Mouse (Mus musculus) gastrocnemius, adult 2 months (tissue): ENCODE measurements at regions not wholly inside any gene's neighbourhood (a gene's known extent, or its start where the extent isn't known, plus 50 kb on each side); places are given as distances from the start of the nearest gene placed in this dataset.

Source experiments
- DNase-seq: peaks from one replicate; pipeline ENCODE4 v3.0.0; 2022
- H3K27ac ChIP-seq: fragments of 200-600 bp; 2 replicates; pipeline ENCODE4 v1.8.1; 2022; ENCODE audit warnings: mild to moderate bottlenecking
- H3K4me3 ChIP-seq: fragments of 200-600 bp; 2 replicates; pipeline ENCODE4 v1.8.1; 2022; ENCODE audit warnings: mild to moderate bottlenecking, moderate library complexity
- CTCF ChIP-seq: fragments of 200-600 bp; IDR thresholded peaks from 2 replicates; pipeline ENCODE4 v1.8.1; 2022; ENCODE audit warnings: antibody characterized with exemption, mild to moderate bottlenecking, moderate library complexity
- intact Hi-C: fragments of 180-260 bp; cut with DNase I; formaldehyde crosslinking; loops from one replicate; pipeline ENCODE4 v1.15.1; 2025

GRCm38 (mm10) chr13:102352073-102352854 is 341.1 kb upstream of the Cd180 start:
- intact Hi-C loops = loop anchor here (2.0 kb wide), 1 partner anchor 45 kb away; no protein-coding TSS in a partner anchor
- peak overlapping the region; percentile 78 for H3K27ac ChIP-seq
- DNase-seq = peak; percentile 76

GRCm38 (mm10) chr13:102355569-102355968 is 337.8 kb upstream of the Cd180 start:
- intact Hi-C loops = no loop called here
- peak; percentile 47 for DNase-seq
- no peak for TF ChIP-seq CTCF
- Histone ChIP-seq H3K4me3 (no peak overlapping the region), H3K27ac (no peak overlapping the region)

More at GRCm38 (mm10) chr13:102352073-102352854, 341.1 kb upstream of the Cd180 start:
- TF ChIP-seq CTCF = no peak
- H3K4me3 ChIP-seq = no peak overlapping the region; the same call in 1 of the 2 replicates

GRCm38 (mm10) chr13:102372451-102373082 is 320.8 kb upstream of the Cd180 start:
- H3K4me3 ChIP-seq = no peak overlapping the region
- TF ChIP-seq CTCF = no peak
- no peak overlapping the region for H3K27ac ChIP-seq
- intact Hi-C loops = no loop called here
- no peak for DNase-seq

- Histone ChIP-seq H3K4me3 (no peak overlapping the region), H3K27ac (no peak overlapping the region)
- no peak for TF ChIP-seq CTCF
- intact Hi-C loops = no loop called here
- no peak for DNase-seq
These were observed 312.7 kb upstream of the Cd180 start for GRCm38 (mm10) chr13:102380667-102381066.

- TF ChIP-seq CTCF = no peak
- Histone ChIP-seq H3K27ac (no peak overlapping the region), H3K4me3 (no peak overlapping the region)
- intact Hi-C loops = loop anchor here (10.0 kb wide), 1 partner anchor 397 kb away; no protein-coding TSS in a partner anchor
- no peak for DNase-seq
These were observed 301.4 kb upstream of the Cd180 start for GRCm38 (mm10) chr13:102391911-102392310.

- DNase-seq = no peak
- intact Hi-C loops = loop anchor here (10.0 kb wide), 1 partner anchor 398 kb away; no protein-coding TSS in a partner anchor
- Histone ChIP-seq H3K27ac (no peak overlapping the region), H3K4me3 (no peak overlapping the region)
- TF ChIP-seq CTCF = no peak
These were observed 300.3 kb upstream of the Cd180 start for GRCm38 (mm10) chr13:102392868-102393661.

GRCm38 (mm10) chr13:102393662-102393970 is 299.7 kb upstream of the Cd180 start:
- Histone ChIP-seq H3K4me3 (no peak overlapping the region), H3K27ac (no peak overlapping the region)
- intact Hi-C loops = loop anchor here (10.0 kb wide), 1 partner anchor 399 kb away; no protein-coding TSS in a partner anchor
- no peak for DNase-seq
- TF ChIP-seq CTCF = no peak

GRCm38 (mm10) chr13:102394057-102394456 is 299.3 kb upstream of the Cd180 start:
- TF ChIP-seq CTCF = no peak
- no peak for DNase-seq
- intact Hi-C loops = loop anchor here (10.0 kb wide), 1 partner anchor 399 kb away; no protein-coding TSS in a partner anchor

GRCm38 (mm10) chr13:102397411-102397810 is 295.9 kb upstream of the Cd180 start:
- intact Hi-C loops = loop anchor here (2.0 to 10.0 kb wide), 4 partner anchors 45 to 660 kb away; no protein-coding TSS in a partner anchor
- DNase-seq = peak; percentile 60
- no peak for TF ChIP-seq CTCF
- no peak overlapping the region for H3K4me3 ChIP-seq
- peak overlapping the region; percentile 81 for H3K27ac ChIP-seq

More at GRCm38 (mm10) chr13:102394057-102394456, 299.3 kb upstream of the Cd180 start:
- Histone ChIP-seq H3K27ac (no peak overlapping the region), H3K4me3 (no peak overlapping the region)

GRCm38 (mm10) chr13:102411840-102412239 is 281.5 kb upstream of the Cd180 start:
- intact Hi-C loops = loop anchor here (5.0 kb wide), 2 partner anchors 415 to 600 kb away; no protein-coding TSS in a partner anchor
- Histone ChIP-seq H3K4me3 (no peak overlapping the region), H3K27ac (peak overlapping the region; percentile 75)
- peak; percentile 21 for DNase-seq
- TF ChIP-seq CTCF = no peak

- no peak overlapping the region for H3K27ac ChIP-seq
- TF ChIP-seq CTCF = no peak
These were observed 258.9 kb upstream of the Cd180 start for GRCm38 (mm10) chr13:102434372-102434954.

GRCm38 (mm10) chr13:102442676-102443075 is 250.7 kb upstream of the Cd180 start:
- intact Hi-C loops = no loop called here
- H3K4me3 ChIP-seq = no peak overlapping the region
- DNase-seq = no peak
- TF ChIP-seq CTCF = no peak
- no peak overlapping the region for H3K27ac ChIP-seq

More at GRCm38 (mm10) chr13:102434372-102434954, 258.9 kb upstream of the Cd180 start:
- no peak for DNase-seq
- H3K4me3 ChIP-seq = no peak overlapping the region
- intact Hi-C loops = no loop called here
